Mouse (Mus musculus) cerebellum, postnatal 14 days (tissue): ENCODE results near the gene Bdkrb2.

Experiments used
- DNase-seq, 2 experiments: peaks; one replicate each; pipeline ENCODE4 v3.0.0; 2021; ENCODE audit warnings: mixed read lengths in 2 of 2

Bdkrb2 gene

GRCm38 (mm10) chr12:105593471-105593870, 30.4 kb downstream of the Bdkrb2 start:
- no peak for DNase-seq

- DNase-seq = no peak
Observed at GRCm38 (mm10) chr12:105597135-105597534, 34.1 kb downstream of the Bdkrb2 start.

DNA sequence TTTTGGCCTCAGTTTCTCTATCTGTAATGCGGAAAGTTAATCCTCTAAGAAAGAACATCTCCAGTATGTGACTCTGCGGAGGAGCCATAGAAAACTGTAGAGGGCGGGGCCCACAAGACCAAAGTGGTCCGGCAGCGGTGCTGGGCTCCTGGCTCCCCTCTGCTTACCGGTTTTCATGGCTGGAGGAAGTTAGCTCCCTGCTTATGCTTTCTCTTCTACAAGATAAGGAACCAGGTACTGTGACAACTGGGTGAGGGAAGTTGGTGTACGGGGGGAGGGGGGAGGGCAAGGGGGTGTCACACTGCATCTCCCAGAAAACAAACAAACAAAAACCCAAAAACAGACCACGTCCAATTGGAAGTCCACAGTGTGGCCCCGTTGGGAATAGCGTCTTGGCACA, 35.5 kb downstream of the Bdkrb2 start:
- no peak for DNase-seq

DNA sequence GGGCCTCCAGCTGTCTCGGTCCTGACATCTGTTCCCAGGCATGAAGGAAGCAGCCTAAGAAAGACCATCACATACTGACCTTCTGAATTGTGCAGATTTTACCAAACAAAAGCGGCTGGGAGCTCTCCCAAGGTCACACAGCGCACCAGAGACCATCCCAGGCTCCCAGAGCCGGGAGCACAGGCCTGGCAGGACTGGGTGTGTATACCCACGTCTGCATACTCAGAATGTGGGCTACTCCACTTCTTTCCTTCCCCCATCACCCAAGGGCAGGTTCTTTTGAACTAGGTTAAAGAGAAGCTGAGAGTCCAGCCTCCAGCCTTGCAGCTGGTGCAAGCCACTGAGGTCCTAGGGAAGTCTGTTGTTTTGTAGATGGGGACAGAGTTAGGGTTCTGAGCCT, 36.1 kb downstream of the Bdkrb2 start:
- DNase-seq = no peak

GRCm38 (mm10) chr12:105601586-105601985, 38.6 kb downstream of the Bdkrb2 start:
- peak; percentile 76 to 77 for DNase-seq

DNA sequence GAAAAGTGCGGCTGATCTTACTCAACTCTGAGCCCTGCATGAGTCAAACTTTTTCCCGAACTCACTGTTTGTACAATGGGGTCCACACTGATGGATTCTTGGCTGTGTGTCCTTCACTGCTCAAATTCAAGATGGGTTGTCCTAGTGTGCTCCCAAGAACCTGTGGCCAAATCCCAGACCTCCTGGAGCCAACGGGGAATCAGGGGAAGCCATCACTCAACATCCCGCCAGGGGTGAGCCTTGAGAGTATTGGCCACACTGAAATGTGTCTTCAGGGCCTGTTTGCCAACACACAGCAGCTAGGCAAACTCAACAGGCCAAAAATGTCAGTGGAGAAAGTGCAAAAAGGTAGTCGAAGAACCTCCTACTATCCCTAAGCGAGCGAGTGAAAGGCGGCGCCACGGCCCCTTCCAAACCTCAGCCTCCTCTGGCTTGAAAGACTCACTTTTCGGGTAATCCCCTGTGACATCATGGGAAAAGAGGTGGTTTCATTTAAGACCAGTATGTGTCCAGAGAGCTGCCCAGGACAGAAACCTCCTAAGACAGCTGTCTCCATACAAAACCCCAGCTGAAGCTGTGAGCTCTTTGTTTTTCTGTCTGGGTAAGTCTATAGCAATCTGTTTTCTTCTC, 39.7 kb downstream of the Bdkrb2 start, which contains the start of gene Bdkrb1:
Gene Bdkrb1, plus strand, starts transcription at position 505 of the 630 bp plus-strand sequence.
- DNase-seq = no peak

- DNase-seq = no peak
Observed at GRCm38 (mm10) chr12:105603904-105604303, 40.9 kb downstream of the Bdkrb2 start.

GRCm38 (mm10) chr12:105605212-105605611, 42.2 kb downstream of the Bdkrb2 start:
- DNase-seq = no peak

- no peak for DNase-seq
Observed at GRCm38 (mm10) chr12:105606881-105607280, 43.9 kb downstream of the Bdkrb2 start.

GRCm38 (mm10) chr12:105611045-105611444, 48.0 kb downstream of the Bdkrb2 start:
- DNase-seq = no peak

DNA sequence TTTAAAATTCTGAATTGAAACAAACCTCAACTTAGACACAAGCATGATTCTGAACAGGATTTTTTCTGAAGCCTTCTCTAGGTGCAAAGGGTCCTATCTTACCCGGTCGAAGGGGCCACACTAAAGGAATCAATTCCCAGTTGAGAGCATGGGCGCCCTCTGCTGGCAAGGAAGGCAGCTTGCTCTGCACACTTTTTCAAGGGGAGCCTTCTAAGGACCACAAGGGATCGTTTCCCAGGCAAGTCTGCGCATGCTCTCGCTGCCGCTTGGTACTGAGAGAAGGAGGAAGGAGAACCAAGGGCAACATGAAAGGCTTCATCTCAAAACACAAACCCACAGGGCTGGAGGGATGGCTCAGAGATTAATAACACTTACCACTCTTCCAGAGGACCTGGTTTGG, 48.7 kb downstream of the Bdkrb2 start:
- DNase-seq = peak; percentile 80 to 87

DNA sequence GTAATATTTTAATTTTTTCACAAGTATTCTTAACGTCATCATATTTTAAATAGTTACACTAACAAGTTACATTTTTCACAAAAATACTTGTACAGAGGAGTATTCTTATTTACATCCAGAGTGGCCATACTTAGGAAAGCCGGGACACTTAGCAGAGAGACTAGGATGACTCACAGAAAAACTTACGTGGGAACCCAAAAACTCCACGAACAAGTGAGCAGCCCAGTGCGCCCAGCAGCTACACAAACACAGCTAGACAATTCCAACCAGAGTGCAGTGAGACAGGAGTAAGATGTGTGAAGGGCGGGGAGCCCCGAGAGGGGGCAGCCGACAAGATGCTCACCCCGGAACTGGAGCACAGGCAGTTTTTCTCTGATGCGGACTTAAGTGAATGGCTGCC, 50.5 kb downstream of the Bdkrb2 start:
- no peak for DNase-seq

GRCm38 (mm10) chr12:105622048-105622447, 59.0 kb downstream of the Bdkrb2 start:
- no peak for DNase-seq

- no peak for DNase-seq
Observed at GRCm38 (mm10) chr12:105622981-105623539, 60.0 kb downstream of the Bdkrb2 start.

DNA sequence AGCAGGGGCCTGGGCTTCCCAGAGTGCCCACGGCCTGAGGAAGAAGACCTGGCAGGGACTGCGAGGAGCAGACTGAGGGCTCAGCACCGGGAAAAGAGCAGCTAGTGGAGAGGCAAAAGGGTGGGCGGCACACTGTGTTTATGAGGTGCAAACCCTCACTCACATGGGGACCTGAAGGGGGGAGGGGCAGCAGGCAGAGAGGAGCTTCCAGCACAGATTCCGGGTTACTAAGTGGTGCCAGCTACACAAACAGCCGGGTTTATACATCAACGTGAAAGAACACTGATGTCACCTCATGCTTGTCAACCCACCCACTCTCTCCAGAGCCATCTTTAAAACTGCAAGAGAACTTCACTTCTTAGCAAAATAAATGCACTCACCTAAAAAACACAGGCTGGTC, 62.8 kb downstream of the Bdkrb2 start:
- DNase-seq = no peak

GRCm38 (mm10) chr12:105634374-105635067, 71.5 kb downstream of the Bdkrb2 start:
- DNase-seq = no peak

DNA sequence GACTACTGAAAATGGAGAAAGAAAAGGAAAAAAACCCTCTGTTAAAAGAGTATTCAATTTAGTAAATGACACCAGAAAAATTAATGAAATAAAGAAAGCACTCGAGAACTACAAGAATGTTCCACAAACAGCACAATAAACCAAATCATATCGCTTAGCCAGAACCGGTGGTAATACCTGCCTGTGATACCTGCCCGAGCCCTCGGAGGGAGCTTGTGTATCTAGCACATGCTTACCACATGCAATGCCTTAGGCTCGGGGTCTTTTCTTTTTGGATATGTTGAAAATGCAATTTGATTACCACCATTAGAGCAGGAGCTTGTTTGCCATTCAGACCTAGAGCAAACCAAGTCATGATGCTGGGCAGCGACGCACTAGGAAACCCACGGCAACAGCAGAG, 73.5 kb downstream of the Bdkrb2 start:
- peak in 1 of 2 experiments; percentile 52 for DNase-seq

- peak in 1 of 2 experiments; percentile 41 for DNase-seq
Observed at GRCm38 (mm10) chr12:105637554-105637953, 74.5 kb downstream of the Bdkrb2 start.

DNA sequence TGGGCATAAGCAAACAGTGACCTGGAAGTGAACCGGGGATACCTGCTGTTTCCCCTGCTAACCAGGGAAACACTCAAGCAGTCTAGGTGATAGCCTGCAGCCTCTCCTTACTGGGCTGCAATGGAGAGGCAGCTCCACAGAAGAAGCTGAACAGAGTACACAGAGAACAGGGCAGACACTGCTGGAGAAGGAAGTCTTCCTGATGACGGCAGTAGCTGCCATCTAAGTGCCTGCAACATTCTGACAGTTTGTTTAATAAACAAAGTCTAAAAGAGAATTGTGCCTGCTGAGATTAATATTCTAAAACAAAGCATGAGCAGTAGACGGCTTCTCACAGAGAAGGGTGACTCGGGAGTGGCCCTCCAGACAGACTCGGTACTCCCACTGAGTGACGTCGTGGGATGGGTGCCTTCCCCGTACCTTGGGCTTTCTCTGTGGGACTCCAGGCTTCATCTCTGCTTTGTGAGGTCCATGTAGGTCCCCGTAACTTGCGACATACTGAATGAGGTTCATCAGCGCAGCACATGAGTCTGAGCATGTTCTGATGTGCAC, 79.8 kb downstream of the Bdkrb2 start:
- no peak for DNase-seq
